Mouse (Mus musculus) adrenal gland, postnatal 4 days (tissue): Measurements from ENCODE around the gene Plekha4. TPM values are rescaled to one million over a fixed set of nuclear protein-coding genes. Genes with fewer than 3 reads are reported as not detected.

ENCODE experiments used
- DNase-seq, 2 experiments: peaks; one replicate each; pipeline ENCODE4 v3.0.0; 2021 to 2022; ENCODE audit warnings: low spot score in 2 of 2, mixed read lengths in 2 of 2
- total RNA-seq, 2 experiments: library from RNA; stranded (reverse); gene quantifications; 2 replicates each; pipeline ENCODE4 v1.2.3; 2021

The Plekha4 gene
- total RNA-seq, 2 experiments from 2014 or later: 12.5 to 17.5 TPM

GRCm38 (mm10) chr7:45567780-45568516, 41.8 kb downstream of the Plekha4 start:
- peak; percentile 63 to 88 for DNase-seq

DNA sequence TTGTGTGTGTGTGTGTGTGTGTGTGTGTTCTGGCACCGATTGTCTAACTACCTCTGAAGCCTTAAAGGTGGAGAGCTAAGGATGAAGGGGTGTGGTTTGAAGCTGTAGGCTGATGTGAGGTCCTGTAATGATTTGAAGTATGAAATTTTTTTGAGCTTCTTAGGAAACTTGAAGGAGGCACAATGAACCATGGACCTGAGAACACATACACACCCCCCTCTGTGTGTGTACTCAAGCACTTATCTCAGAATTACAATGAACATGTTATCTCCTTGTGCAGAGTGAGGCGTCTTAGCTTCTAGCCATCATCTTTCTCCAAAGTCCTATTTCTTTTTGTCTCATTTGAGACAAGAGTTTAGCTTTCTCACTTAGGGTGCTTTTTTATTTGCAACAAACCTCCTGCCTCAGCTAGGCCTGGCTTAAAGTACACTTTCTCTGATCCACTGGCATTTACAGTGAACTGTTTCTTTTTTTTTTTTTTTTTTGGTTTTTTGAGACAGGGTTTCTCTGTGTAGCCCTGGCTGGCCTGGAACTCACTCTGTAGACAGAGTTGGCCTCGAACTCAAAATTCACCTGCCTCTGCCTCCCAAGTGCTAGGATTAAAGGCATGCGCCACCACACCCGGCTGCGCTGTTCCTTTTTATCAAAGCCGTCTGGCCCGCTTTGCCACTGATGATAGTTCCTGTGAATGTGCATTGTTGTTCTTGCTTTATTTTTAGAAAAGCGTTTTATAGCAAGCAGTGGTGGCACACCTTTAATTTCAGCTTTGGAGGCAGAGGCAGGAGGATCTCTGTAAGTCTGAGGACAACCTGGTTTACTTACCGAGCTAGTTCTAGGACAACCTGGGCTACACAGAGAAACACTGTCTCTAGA, 42.7 kb downstream of the Plekha4 start:
- DNase-seq: no peak

- DNase-seq: peak; percentile 43 to 57
These were observed 44.1 kb downstream of the Plekha4 start, which contains the start of gene Bcat2 for GRCm38 (mm10) chr7:45570103-45570741. Bcat2 (plus strand) TSS chr7:45570153.

- no peak for DNase-seq
These were observed 45.8 kb downstream of the Plekha4 start for GRCm38 (mm10) chr7:45571966-45572365.

- DNase-seq: no peak
These were observed 47.8 kb downstream of the Plekha4 start for GRCm38 (mm10) chr7:45573954-45574353.

GRCm38 (mm10) chr7:45574472-45575379, 48.6 kb downstream of the Plekha4 start:
- no peak for DNase-seq

- no peak for DNase-seq
These were observed 59.8 kb downstream of the Plekha4 start for GRCm38 (mm10) chr7:45585923-45586322.

GRCm38 (mm10) chr7:45587631-45588592, 61.8 kb downstream of the Plekha4 start:
- no peak for DNase-seq

- DNase-seq: peak; percentile 63 to 85
These were observed 63.0 kb downstream of the Plekha4 start for GRCm38 (mm10) chr7:45589173-45589572.

DNA sequence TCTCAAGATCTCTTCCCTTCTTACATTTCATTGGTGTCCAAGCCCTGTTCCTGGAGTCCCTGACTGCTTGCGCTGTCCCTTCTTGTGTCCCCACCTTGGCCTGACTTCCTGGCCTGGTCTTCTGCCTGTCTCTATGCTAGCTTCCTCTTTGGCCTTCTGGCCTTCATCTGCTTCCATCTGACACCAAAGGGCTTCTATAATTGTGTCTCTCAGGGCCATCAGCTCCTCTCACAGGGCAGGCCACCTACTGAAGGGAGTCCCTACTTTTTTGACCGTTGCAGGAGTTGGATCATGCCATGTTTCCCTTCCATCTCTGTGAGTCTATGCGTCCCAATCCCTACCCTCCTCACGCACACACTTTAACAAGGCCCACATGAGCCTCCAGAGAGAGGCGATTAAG, 63.8 kb downstream of the Plekha4 start:
- DNase-seq: no peak

DNA sequence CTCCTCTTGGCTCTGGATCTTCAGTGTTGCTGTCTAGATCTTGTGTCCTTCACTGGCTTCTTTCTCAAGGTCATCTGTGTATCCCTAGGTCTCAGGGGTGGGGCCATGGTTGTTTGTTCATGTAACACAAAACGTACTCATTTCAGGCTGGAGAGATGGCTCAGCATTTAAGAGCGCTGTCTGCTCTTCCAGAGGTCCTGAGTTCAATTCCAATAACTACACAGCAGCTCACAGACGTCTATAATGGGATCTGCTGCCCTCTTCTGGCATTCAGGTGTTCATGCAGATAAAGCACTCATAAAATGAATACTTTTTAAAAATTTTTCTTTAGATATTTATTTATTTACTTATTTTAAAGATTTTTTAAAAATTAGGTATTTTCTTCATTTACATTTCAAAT, 64.7 kb downstream of the Plekha4 start:
- no peak for DNase-seq

DNA sequence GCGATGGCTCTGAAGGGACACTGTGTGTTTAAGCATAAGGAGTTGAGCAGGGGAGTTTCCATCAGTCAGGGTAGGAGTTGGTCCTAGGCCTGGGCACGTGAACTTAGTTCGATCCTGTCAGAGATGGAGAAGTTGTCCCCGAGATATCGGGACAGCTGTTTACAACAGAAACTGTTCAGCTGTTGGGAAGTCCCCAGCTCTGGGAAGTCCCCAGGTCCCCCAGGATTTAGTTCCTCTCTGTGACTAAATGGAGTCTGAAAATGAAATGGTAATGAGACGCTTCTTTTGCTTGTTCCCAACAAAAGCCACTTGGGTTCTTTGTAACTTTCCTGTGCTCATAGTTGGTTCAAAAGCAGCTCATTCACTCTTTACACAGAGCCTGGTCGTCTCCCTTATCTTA, 65.8 kb downstream of the Plekha4 start:
- DNase-seq: no peak

GRCm38 (mm10) chr7:45593118-45593815, 67.1 kb downstream of the Plekha4 start:
- peak in 1 of 2 experiments; percentile 43 for DNase-seq

DNA sequence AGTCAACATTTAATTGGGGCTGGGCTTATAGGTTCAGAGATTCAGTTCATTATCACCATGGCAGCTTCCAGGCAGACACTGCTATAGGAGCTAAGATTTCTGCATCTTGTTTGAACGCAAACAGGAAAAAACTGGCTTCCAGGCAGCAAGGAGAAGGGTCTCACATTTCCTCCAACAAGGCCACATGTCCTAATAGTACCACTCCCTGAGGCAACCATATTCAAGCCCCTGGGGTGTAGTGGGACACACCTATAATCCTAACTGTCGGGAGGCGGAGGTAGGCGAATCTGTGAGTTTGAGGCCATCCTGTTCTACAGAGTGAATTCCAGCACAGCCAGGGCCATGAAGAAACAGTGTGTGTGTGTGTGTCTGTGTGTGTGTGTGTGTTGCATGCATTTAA, 69.0 kb downstream of the Plekha4 start:
- DNase-seq: no peak

- no peak for DNase-seq
These were observed 70.0 kb downstream of the Plekha4 start for GRCm38 (mm10) chr7:45596107-45596506.

GRCm38 (mm10) chr7:45597013-45597412, 70.9 kb downstream of the Plekha4 start:
- no peak for DNase-seq

- no peak for DNase-seq
These were observed 71.4 kb downstream of the Plekha4 start for GRCm38 (mm10) chr7:45597527-45597926.

- no peak for DNase-seq
These were observed 73.1 kb downstream of the Plekha4 start for GRCm38 (mm10) chr7:45598960-45599879.
